Mouse (Mus musculus): ENCODE measurements around the gene Gm49776.

Gene Gm49776

GRCm38 (mm10) chr16:18234671-18235388 is 23.3 kb downstream of the Gm49776 start, which contains the start of gene Zdhhc8:
Gene Zdhhc8 (minus strand): TSS chr16:18235136.
- peak; percentile 79 for DNase-seq (ENCODE audit: low spot score)

- no peak for DNase-seq (ENCODE audit: low spot score)
Observed at GRCm38 (mm10) chr16:18233919-18234670, 24.0 kb downstream of the Gm49776 start.

- DNase-seq (ENCODE audit: low spot score), result no peak
Observed at GRCm38 (mm10) chr16:18233451-18233850, 24.7 kb downstream of the Gm49776 start.

GRCm38 (mm10) chr16:18231451-18231850 is 26.7 kb downstream of the Gm49776 start:
- no peak for DNase-seq (ENCODE audit: low spot score)

- DNase-seq (ENCODE audit: low spot score), result no peak
Observed at GRCm38 (mm10) chr16:18231047-18231446, 27.1 kb downstream of the Gm49776 start.

- DNase-seq (ENCODE audit: low spot score), result no peak
Observed at GRCm38 (mm10) chr16:18230617-18231016, 27.5 kb downstream of the Gm49776 start.

- DNase-seq (ENCODE audit: low spot score), result no peak
Observed at GRCm38 (mm10) chr16:18229622-18230021, 28.5 kb downstream of the Gm49776 start.

GRCm38 (mm10) chr16:18228856-18229255 is 29.3 kb downstream of the Gm49776 start:
- DNase-seq (ENCODE audit: low spot score), result no peak

- no peak for DNase-seq (ENCODE audit: low spot score)
Observed at GRCm38 (mm10) chr16:18227897-18228422, 30.2 kb downstream of the Gm49776 start.

GRCm38 (mm10) chr16:18227187-18227586 is 30.9 kb downstream of the Gm49776 start:
- DNase-seq (ENCODE audit: low spot score), result no peak

GRCm38 (mm10) chr16:18222188-18222587 is 35.9 kb downstream of the Gm49776 start:
- no peak for DNase-seq (ENCODE audit: low spot score)

- no peak for DNase-seq (ENCODE audit: low spot score)
Observed at GRCm38 (mm10) chr16:18221543-18221898, 36.6 kb downstream of the Gm49776 start.

GRCm38 (mm10) chr16:18220856-18221542 is 37.1 kb downstream of the Gm49776 start:
- DNase-seq (ENCODE audit: low spot score), result no peak

GRCm38 (mm10) chr16:18220001-18220400 is 38.1 kb downstream of the Gm49776 start:
- peak; percentile 54 for DNase-seq (ENCODE audit: low spot score)

- DNase-seq (ENCODE audit: low spot score), result no peak
Observed at GRCm38 (mm10) chr16:18218580-18218996, 39.5 kb downstream of the Gm49776 start.

GRCm38 (mm10) chr16:18217579-18217978 is 40.5 kb downstream of the Gm49776 start, which contains the start of gene Ccdc188:
Gene Ccdc188 (plus strand): TSS chr16:18217879.
- no peak for DNase-seq (ENCODE audit: low spot score)

- DNase-seq (ENCODE audit: low spot score), result no peak
Observed at GRCm38 (mm10) chr16:18214858-18215257, 43.3 kb downstream of the Gm49776 start.

GRCm38 (mm10) chr16:18213689-18214088 is 44.4 kb downstream of the Gm49776 start:
- DNase-seq (ENCODE audit: low spot score), result peak; percentile 80

- DNase-seq (ENCODE audit: low spot score), result peak; percentile 89
Observed at GRCm38 (mm10) chr16:18211417-18212171, 46.5 kb downstream of the Gm49776 start.

- peak; percentile 81 for DNase-seq (ENCODE audit: low spot score)
Observed at GRCm38 (mm10) chr16:18210701-18211416, 47.3 kb downstream of the Gm49776 start.

Data from MN1 (cell line).